ENCODE assay signal across 26 mouse cellular contexts in the genomic region with DNA sequence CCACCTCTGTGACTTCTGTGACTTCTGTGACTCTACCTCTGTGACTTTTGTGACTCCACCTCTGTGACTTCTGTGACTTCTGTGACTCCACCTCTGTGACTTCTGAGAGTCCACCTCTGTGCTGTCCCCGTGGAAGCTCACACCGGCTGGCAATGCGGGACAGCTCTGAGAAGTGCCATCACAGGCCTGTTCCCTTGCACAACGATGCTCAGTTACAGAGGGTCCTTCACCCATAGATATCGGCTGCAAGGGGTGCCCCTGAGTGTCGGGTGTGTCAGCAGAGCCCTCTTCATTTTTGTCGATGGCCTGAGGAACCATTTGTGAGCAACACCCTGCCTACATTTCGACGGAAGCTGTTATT.
DNase-seq lines count a peak whose midpoint lies in the region; ATAC-seq and TF ChIP-seq lines count a peak whose summit lies in the region.
"Had no signal": no experiment of that assay in that cellular context is flagged by ENCODE, and none has a peak within 500 bp of the region (broad histone marks: within the 10 kb centered on the region; RNA-seq: fewer than 3 reads in every experiment).

No protein-coding gene starts in this region.

- intact Hi-C loops in heart, postnatal 36 days (cut with DNase I): no loop called here

- no peak overlapping the region for H3K4me2 ChIP-seq in liver, embryonic 16.5 days (ENCODE audit: low read depth, low read length)
- no peak overlapping the region for H3K4me2 ChIP-seq in hindbrain, embryonic 11.5 days (replicated peaks; ENCODE audit: low read depth, low read length)
- H3K4me2 ChIP-seq: embryonic facial prominence, embryonic 15.5 days; forebrain, embryonic 15.5 days; hindbrain, embryonic 13.5 days; limb, embryonic 13.5 days; midbrain, embryonic 13.5 days; neural tube, embryonic 13.5 days; stomach, embryonic 15.5 days had no signal

- H3K27ac ChIP-seq in heart, embryonic 10.5 days: peak overlapping the region; percentile 29; the same call in 1 of the 2 replicates
- no peak overlapping the region for H3K27ac ChIP-seq in testis, adult 2 months (ENCODE audit: control insufficient read depth, insufficient read depth, low read depth, low read length)
- H3K27ac ChIP-seq in liver, embryonic 16.5 days (ENCODE audit: low read length): no peak overlapping the region
- no peak overlapping the region for H3K27ac ChIP-seq in hindbrain, embryonic 11.5 days (ENCODE audit: low read depth, low read length)
- H3K27ac ChIP-seq: embryonic facial prominence, embryonic 15.5 days; forebrain, embryonic 15.5 days; hindbrain, embryonic 13.5 days; limb, embryonic 13.5 days; midbrain, embryonic 13.5 days; neural tube, embryonic 13.5 days; stomach, embryonic 15.5 days had no signal

- no peak for TF ChIP-seq CTCF in testis, adult 2 months (IDR thresholded peaks at IDR 0.05; ENCODE audit: control insufficient read depth, insufficient read depth, insufficient replicate concordance, low read depth, low read length)

- no peaks in the 10 kb centered on the region for H3K27me3 ChIP-seq in heart, embryonic 10.5 days (ENCODE audit: insufficient read depth, poor library complexity, severe bottlenecking)
- no peaks in the 10 kb centered on the region for H3K27me3 ChIP-seq in testis, adult 2 months (ENCODE audit: control insufficient read depth, insufficient read depth, low read length)
- no peaks in the 10 kb centered on the region for H3K27me3 ChIP-seq in liver, embryonic 16.5 days (ENCODE audit: control insufficient read depth, insufficient read depth, low read depth, low read length)
- no peaks in the 10 kb centered on the region for H3K27me3 ChIP-seq in hindbrain, embryonic 11.5 days (ENCODE audit: control insufficient read depth, insufficient read depth, low read length)
- H3K27me3 ChIP-seq: embryonic facial prominence, embryonic 15.5 days; forebrain, embryonic 15.5 days; heart, embryonic 13.5 days; hindbrain, embryonic 13.5 days; limb, embryonic 13.5 days; midbrain, embryonic 13.5 days; neural tube, embryonic 13.5 days; stomach, embryonic 15.5 days had no signal

- no peak overlapping the region for H3K9ac ChIP-seq in liver, embryonic 16.5 days (ENCODE audit: low read depth, low read length)
- H3K9ac ChIP-seq in hindbrain, embryonic 11.5 days (ENCODE audit: low read depth, low read length): no peak overlapping the region
- H3K9ac ChIP-seq: embryonic facial prominence, embryonic 15.5 days; forebrain, embryonic 15.5 days; heart, embryonic 13.5 days; hindbrain, embryonic 13.5 days; limb, embryonic 13.5 days; midbrain, embryonic 13.5 days; neural tube, embryonic 13.5 days; stomach, embryonic 15.5 days had no signal

- no peaks in the 10 kb centered on the region for H3K36me3 ChIP-seq in heart, embryonic 10.5 days
- H3K36me3 ChIP-seq in testis, adult 2 months (ENCODE audit: control insufficient read depth, insufficient read depth, low read length): no peaks in the 10 kb centered on the region
- H3K36me3 ChIP-seq in liver, embryonic 16.5 days (ENCODE audit: control insufficient read depth, insufficient read depth): no peaks in the 10 kb centered on the region
- H3K36me3 ChIP-seq in hindbrain, embryonic 11.5 days (ENCODE audit: control insufficient read depth, insufficient read depth, low read length): no peaks in the 10 kb centered on the region
- H3K36me3 ChIP-seq: embryonic facial prominence, embryonic 15.5 days; forebrain, embryonic 15.5 days; heart, embryonic 13.5 days; hindbrain, embryonic 13.5 days; limb, embryonic 13.5 days; midbrain, embryonic 13.5 days; neural tube, embryonic 13.5 days; stomach, embryonic 15.5 days had no signal

- peak; percentile 47; the same call in 1 of the 2 replicates for TF ChIP-seq POLR2A in testis, adult 2 months (IDR thresholded peaks at IDR 0.05; ENCODE audit: control insufficient read depth, low read depth, low read length)

- H3K4me1 ChIP-seq in heart, embryonic 10.5 days: peaks cover 13% of the 10 kb centered on the region; the same call in 1 of the 2 replicates
- H3K4me1 ChIP-seq in testis, adult 2 months (ENCODE audit: control insufficient read depth, insufficient read depth, low read length): peaks cover 5% of the 10 kb centered on the region
- no peaks in the 10 kb centered on the region for H3K4me1 ChIP-seq in liver, embryonic 16.5 days (ENCODE audit: control insufficient read depth, low read depth, low read length)
- no peaks in the 10 kb centered on the region for H3K4me1 ChIP-seq in hindbrain, embryonic 11.5 days (replicated peaks; ENCODE audit: control insufficient read depth, insufficient read depth, low read length)
- H3K4me1 ChIP-seq: embryonic facial prominence, embryonic 15.5 days; forebrain, embryonic 15.5 days; hindbrain, embryonic 13.5 days; midbrain, embryonic 13.5 days; neural tube, embryonic 13.5 days had no signal

- 0 out of 2 replicates have a peak, but pooled peaks have one; percentile 16 for ATAC-seq in liver, embryonic 16.5 days (ENCODE audit: low read depth)
- ATAC-seq in hindbrain, embryonic 11.5 days (ENCODE audit: low FRiP score): no peak
- ATAC-seq: CD4-positive, CD25-positive, alpha-beta regulatory T cell, adult 4 months; forebrain, embryonic 15.5 days; midbrain, embryonic 13.5 days; Patski had no signal

- H3K9me3 ChIP-seq in heart, embryonic 10.5 days: no peaks in the 10 kb centered on the region
- H3K9me3 ChIP-seq in liver, embryonic 16.5 days (replicated peaks; ENCODE audit: control insufficient read depth, low read length): no peaks in the 10 kb centered on the region
- H3K9me3 ChIP-seq in hindbrain, embryonic 11.5 days (ENCODE audit: control insufficient read depth, low read length): no peaks in the 10 kb centered on the region
- H3K9me3 ChIP-seq: embryonic facial prominence, embryonic 15.5 days; forebrain, embryonic 15.5 days; heart, embryonic 13.5 days; hindbrain, embryonic 13.5 days; limb, embryonic 13.5 days; midbrain, embryonic 13.5 days; neural tube, embryonic 13.5 days; stomach, embryonic 15.5 days had no signal

- 78% methylated on average over 9 of the region's 9 CpGs for WGBS in heart, embryonic 10.5 days
- 76% methylated on average over 9 of the region's 9 CpGs for WGBS in liver, embryonic 16.5 days (ENCODE audit: insufficient replicate concordance)
- WGBS in hindbrain, embryonic 11.5 days: 88% methylated on average over 9 of the region's 9 CpGs

- no peak overlapping the region for H3K4me3 ChIP-seq in heart, embryonic 10.5 days
- H3K4me3 ChIP-seq in testis, adult 2 months (ENCODE audit: control insufficient read depth, low read depth, low read length): peak overlapping the region; percentile 78
- no peak overlapping the region for H3K4me3 ChIP-seq in liver, embryonic 16.5 days (ENCODE audit: low read depth, low read length)
- H3K4me3 ChIP-seq in hindbrain, embryonic 11.5 days (ENCODE audit: low read depth, low read length): no peak overlapping the region
- H3K4me3 ChIP-seq: embryonic facial prominence, embryonic 15.5 days; forebrain, embryonic 15.5 days; heart, embryonic 13.5 days; hindbrain, embryonic 13.5 days; limb, embryonic 13.5 days; midbrain, embryonic 13.5 days; neural tube, embryonic 13.5 days; stomach, embryonic 15.5 days had no signal

- DNase-seq in heart, embryonic 10.5 days (ENCODE audit: low spot score): no peak
- no peak for DNase-seq in heart, postnatal 36 days
- DNase-seq in testis, postnatal 14 days (ENCODE audit: low spot score): no peak
- DNase-seq in left cerebral cortex, adult 18-20 months (ENCODE audit: low spot score in 2 of 2): no peak
- DNase-seq in hindbrain, embryonic 11.5 days (ENCODE audit: low spot score): no peak
- DNase-seq: adrenal gland, adult 2 months; cerebellum, adult 9-10 months; gastrocnemius, postnatal 25 days; heart, postnatal 14 days; kidney, adult 8-10 months; kidney, postnatal 10 days; lung, adult 2 months; lung, postnatal 14 days; right cerebral cortex, postnatal 4 days had no signal
